Mouse (Mus musculus): ENCODE data around the gene Zfp872.
A peak's percentile ranks its signal among the peaks of the same experiment; 100 is the strongest.
"Not testable (repeated sequence)": the region's sequence is repeated elsewhere in the genome, so short reads cannot be mapped to it uniquely, and the experiment has no call there.

Zfp872 gene

GRCm38 (mm10) chr9:22172318-22172717, 15.6 kb upstream of the Zfp872 start:
- no peak for DNase-seq

- no peak for DNase-seq
Measured at GRCm38 (mm10) chr9:22196412-22196811, 8.5 kb downstream of the Zfp872 start.

GRCm38 (mm10) chr9:22213785-22214194, 25.9 kb downstream of the Zfp872 start:
- DNase-seq = no peak

GRCm38 (mm10) chr9:22214549-22214948, 26.7 kb downstream of the Zfp872 start:
- no peak for DNase-seq

GRCm38 (mm10) chr9:22216705-22217104, 28.8 kb downstream of the Zfp872 start:
- no peak for DNase-seq

- no peak for DNase-seq
Measured at GRCm38 (mm10) chr9:22217858-22218493, 30.1 kb downstream of the Zfp872 start.

GRCm38 (mm10) chr9:22224066-22224465, 36.2 kb downstream of the Zfp872 start:
- DNase-seq = no peak

- peak; percentile 48 for DNase-seq
Measured at GRCm38 (mm10) chr9:22224536-22225503, 36.9 kb downstream of the Zfp872 start.

GRCm38 (mm10) chr9:22225581-22226388, 37.9 kb downstream of the Zfp872 start, which contains the start of gene Zfp809:
Gene Zfp809, plus strand, starts transcription at chr9:22225714.
- DNase-seq = peak; percentile 100

GRCm38 (mm10) chr9:22226389-22226673, 38.4 kb downstream of the Zfp872 start:
- DNase-seq = not testable (repeated sequence)

GRCm38 (mm10) chr9:22226846-22227245, 39.0 kb downstream of the Zfp872 start:
- DNase-seq = peak; percentile 74

- no peak for DNase-seq
Measured at GRCm38 (mm10) chr9:22229386-22230026, 41.6 kb downstream of the Zfp872 start.

GRCm38 (mm10) chr9:22230061-22230460, 42.2 kb downstream of the Zfp872 start:
- DNase-seq = no peak

- no peak for DNase-seq
Measured at GRCm38 (mm10) chr9:22230556-22230955, 42.7 kb downstream of the Zfp872 start.

GRCm38 (mm10) chr9:22240001-22240400, 52.1 kb downstream of the Zfp872 start:
- DNase-seq = no peak

GRCm38 (mm10) chr9:22244242-22244641, 56.4 kb downstream of the Zfp872 start:
- no peak for DNase-seq
